Comparison of ENCODE assay signal across 8 mouse cellular contexts in genomic region chr1:161968589-161969407, GRCm38 (mm10). TPM values are rescaled to one million over a fixed set of nuclear protein-coding genes. Genes with fewer than 3 reads are reported as not detected.
A peak's percentile ranks its signal among the peaks of the same experiment; 100 is the strongest.
DNase-seq lines count a peak whose midpoint lies in the region; ATAC-seq lines count a peak whose summit lies in the region.

Gene Pigc, plus strand, starts transcription at chr1:161969186.

- H3K36me3 ChIP-seq in hindbrain, embryonic 11.5 days (ENCODE audit: control insufficient read depth, insufficient read depth, low read length): no peaks in the 10 kb centered on the region

- H3K9ac ChIP-seq in hindbrain, embryonic 11.5 days (ENCODE audit: low read depth, low read length): peak within 1 kb of the TSS; percentile 71

- peak within 1 kb of the TSS; percentile 40 for H3K4me2 ChIP-seq in hindbrain, embryonic 11.5 days (replicated peaks; ENCODE audit: low read depth, low read length)

- peak; percentile 94 for DNase-seq in Muller cell, postnatal 12 days (ENCODE audit: inconsistent ontology term)
- DNase-seq in cerebellum, adult 9-11 months: peak; percentile 96
- DNase-seq in frontal cortex, adult 2 months (ENCODE audit: extremely low spot score in 1 of 2, low spot score in 1 of 2): peak; percentile 92 to 96
- peak; percentile 94 for DNase-seq in hindbrain, embryonic 11.5 days (ENCODE audit: low spot score)
- DNase-seq in layer of hippocampus, postnatal 10 days (ENCODE audit: low spot score in 2 of 2): peak; percentile 92 to 94
- peak; percentile 98 for DNase-seq in lung, postnatal 10 days
- DNase-seq in ovary, postnatal 36 days (ENCODE audit: low spot score): peak; percentile 90
- DNase-seq in thymus, postnatal 25 days: peak; percentile 88

- peak within 1 kb of the TSS; percentile 63 for H3K27ac ChIP-seq in hindbrain, embryonic 11.5 days (ENCODE audit: low read depth, low read length)

- H3K27me3 ChIP-seq in hindbrain, embryonic 11.5 days (ENCODE audit: control insufficient read depth, insufficient read depth, low read length): no peaks in the 10 kb centered on the region

- H3K4me3 ChIP-seq in hindbrain, embryonic 11.5 days (ENCODE audit: low read depth, low read length): peak within 1 kb of the TSS; percentile 68

- H3K9me3 ChIP-seq in hindbrain, embryonic 11.5 days (ENCODE audit: control insufficient read depth, low read length): no peaks in the 10 kb centered on the region

- 5% methylated on average over 37 of the region's 38 CpGs for WGBS in hindbrain, embryonic 11.5 days

- ATAC-seq in hindbrain, embryonic 11.5 days (ENCODE audit: low FRiP score): peak; percentile 98

- no peaks in the 10 kb centered on the region for H3K4me1 ChIP-seq in hindbrain, embryonic 11.5 days (replicated peaks; ENCODE audit: control insufficient read depth, insufficient read depth, low read length)

RNA-seq across cellular contexts. Expression of gene Pigc, which starts in this region (rescaled TPM):
- 17.5 and 19.7 TPM in 2 replicates for polyA plus RNA-seq in frontal cortex, adult 2 months (2012; rRNA removed)
- 33.3 and 38.6 TPM in 2 replicates for polyA plus RNA-seq in hindbrain, embryonic 11.5 days (2014; fragmentation: Nextera tagmentation; extraction: Ambion mirVana)
- 10 to 100 TPM; 15.4 to 18.0 TPM for total RNA-seq in layer of hippocampus, postnatal 10 days (2021)

Comparison
In these comparisons a context has a peak if more than half of its experiments do, and no peak if none do; other contexts are left out.
1. Peak in every context shown above with its lines: DNase-seq, ATAC-seq, H3K4me3 ChIP-seq and H3K27ac ChIP-seq.